Mouse (Mus musculus): ENCODE results near the gene Tecpr2.
A peak's percentile ranks its signal among the peaks of the same experiment; 100 is the strongest.

Gene Tecpr2

GRCm38 (mm10) chr12:110864008-110864407 lies 25.1 kb upstream of the Tecpr2 start:
- no peak for DNase-seq (ENCODE audit: low spot score)

DNA sequence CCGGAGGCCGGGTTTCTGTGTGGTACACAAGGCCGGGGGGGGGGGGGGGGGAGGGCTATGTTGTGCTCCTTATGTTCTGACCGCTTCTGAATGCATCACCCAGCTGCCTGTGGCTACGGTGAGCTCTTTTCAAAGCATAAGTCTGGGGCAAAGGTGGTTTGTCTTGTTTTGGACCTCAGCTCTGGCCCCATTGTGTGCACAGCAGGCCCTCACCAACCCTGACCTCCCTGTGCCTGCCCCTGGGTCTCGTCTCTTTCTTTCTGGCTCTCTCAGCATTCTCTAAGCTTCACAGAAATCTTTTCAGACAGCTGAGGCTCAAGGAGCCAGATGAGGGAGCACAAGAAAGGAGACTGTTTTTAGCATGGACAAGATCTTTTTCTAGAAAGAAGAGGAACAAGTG lies 23.5 kb upstream of the Tecpr2 start:
- DNase-seq (ENCODE audit: low spot score) = no peak

- DNase-seq (ENCODE audit: low spot score) = no peak
These were observed 23.1 kb upstream of the Tecpr2 start for GRCm38 (mm10) chr12:110865989-110866388.

DNA sequence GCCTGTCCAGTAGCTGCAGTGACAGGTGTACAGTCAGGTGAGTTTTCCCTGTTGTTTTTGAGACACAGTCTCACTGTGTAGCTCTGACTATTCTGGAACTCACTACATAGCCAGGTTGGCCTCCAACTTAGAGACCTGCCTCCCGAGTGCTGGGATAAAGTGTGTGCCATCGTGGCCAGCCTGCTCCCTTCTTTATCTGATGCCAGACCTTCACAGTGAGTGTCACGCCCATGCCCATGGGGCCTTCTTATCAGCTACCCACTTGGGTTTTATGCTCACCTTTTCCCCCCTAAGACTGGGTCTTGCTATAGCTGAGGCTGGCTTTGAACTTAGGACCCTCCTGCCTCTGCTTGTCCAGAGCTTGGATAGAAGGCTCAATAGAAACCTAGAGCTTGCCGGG lies 19.0 kb upstream of the Tecpr2 start:
- DNase-seq (ENCODE audit: low spot score) = no peak

DNA sequence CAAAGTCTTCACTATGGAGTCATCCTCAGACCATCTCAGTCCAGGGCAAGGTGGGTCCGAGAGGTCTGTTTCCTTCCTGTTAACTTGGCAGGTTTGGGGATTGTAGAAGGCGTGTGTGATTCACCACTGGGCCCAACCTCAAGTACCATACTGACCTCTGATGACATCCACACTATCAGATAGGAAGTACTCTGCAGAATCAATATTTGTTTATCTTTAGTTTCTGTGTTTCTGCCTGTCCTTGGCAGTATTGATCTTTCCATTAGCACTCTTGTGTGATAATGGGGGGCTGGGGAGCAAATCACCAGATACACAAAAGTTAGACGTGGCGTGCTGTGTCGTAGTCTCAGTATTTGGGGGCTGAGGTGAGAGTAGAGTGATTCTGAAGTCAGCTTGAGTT lies 17.8 kb upstream of the Tecpr2 start:
- no peak for DNase-seq (ENCODE audit: low spot score)

- no peak for DNase-seq (ENCODE audit: low spot score)
These were observed 13.7 kb upstream of the Tecpr2 start for GRCm38 (mm10) chr12:110875351-110875750.

DNA sequence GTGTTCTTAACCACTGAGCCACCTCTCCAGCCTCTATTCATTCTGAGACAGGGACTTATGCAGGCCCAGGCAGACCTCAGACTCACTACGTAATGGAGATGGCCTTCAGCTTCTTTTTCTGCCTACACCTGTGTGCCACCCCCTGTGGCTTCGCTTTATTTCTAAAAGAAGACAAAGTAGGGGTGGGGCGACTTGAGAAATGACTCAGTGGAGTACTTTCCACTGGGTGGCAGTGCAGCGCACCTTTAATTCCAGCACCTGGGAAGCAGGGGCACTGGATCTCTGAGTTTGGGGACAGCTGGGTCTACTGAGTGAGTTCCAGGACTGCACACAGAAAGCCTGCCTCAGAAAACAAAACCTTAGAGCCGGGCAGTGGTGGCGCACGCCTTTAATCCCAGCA lies 6.8 kb upstream of the Tecpr2 start:
- no peak for DNase-seq (ENCODE audit: low spot score)

DNA sequence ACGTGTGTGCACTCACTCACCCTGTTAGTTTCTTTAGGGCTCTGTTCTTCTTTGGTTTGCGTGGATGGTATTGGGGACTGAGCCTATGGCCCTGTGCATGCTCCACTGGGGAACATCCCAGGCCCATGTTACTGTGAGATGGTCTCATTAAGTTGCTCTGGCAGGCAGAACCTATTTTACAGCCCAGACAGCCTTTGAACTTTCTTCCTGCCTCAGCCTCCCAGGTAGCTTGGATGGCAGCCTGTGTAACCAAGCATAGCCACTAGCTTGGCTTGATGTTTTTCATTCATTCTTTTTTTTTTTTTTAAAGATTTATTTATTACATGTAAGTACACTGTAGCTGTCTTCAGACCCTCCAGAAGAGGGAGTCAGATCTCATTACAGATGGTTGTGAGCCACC lies 3.8 kb upstream of the Tecpr2 start:
- DNase-seq (ENCODE audit: low spot score) = no peak

DNA sequence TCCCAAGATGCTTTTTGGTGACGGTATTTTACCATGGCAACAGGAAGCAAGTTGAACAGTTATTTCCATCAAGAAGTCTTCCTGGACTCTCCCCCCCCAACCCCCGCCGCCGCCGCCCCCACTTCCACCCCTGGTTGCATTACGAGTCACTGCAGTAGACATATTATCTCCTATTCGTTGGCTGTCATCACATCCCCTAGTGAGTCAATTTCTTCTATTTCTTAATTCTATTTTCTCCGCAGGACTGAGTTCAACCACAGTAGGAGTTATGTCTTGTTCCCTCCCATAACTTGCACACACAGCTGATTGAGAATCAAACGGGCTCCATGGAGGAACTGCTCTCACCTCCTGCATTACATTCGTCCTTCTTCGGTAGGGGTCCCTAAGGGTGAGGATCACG lies 958 bp upstream of the Tecpr2 start:
- DNase-seq (ENCODE audit: low spot score) = no peak

DNA sequence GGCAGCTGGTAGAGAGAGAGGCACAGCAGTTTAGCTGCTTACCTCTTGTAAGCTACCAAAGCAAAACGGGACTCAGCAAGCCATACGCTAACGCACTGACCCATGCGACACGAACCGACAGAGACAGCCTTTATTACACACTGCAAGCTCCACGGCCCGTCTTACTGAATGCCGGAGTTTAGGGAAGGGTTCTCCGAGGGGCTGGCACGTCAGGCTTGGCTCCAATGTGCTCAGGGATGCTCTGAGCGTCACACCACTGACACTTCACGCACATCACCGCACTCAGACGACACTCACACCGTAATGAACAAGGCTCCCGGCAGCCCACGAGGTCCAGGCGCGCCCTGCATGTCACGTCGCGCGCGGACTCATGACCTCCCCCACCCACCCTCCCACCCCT lies 458 bp upstream of the Tecpr2 start:
- no peak for DNase-seq (ENCODE audit: low spot score)

DNA sequence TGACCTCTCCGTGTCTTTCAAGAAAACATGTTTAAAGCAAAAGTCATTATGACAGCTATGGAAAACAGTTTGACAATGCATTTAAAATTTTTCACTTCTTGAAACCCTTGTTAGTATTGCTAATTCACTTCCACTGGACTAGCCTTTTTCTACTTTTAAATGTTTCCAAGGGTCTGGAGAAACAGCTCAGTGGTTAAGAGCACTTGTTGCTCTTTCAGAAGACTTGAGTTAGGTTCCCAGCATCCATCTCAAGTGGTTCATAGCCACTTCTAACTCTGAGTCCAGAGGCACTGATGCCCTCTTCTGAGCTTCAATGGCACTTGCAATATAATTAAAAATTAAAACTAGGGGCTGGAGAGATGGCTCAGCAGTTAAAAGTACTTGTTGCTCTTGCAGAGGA lies 2.8 kb downstream of the Tecpr2 start:
- no peak for DNase-seq (ENCODE audit: low spot score)

DNA sequence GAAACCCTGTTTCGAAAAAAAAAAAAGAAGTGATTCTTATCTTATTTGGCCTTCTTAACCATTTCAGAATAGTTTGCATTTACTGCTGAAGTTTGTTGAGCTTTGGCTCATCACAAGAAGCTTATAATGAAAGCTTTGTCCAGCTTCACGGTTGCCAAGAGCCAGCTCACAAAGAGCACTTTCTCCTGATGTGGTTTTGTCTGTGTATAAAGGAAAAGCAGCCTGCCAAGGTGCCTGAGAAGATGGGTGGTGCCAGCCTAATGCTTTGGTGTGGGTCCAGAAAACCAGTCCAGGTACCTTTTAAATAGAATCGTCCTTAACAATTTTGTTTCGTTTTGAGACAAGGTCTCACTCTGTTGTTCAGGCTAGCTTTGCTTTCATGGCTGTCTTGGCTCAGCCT lies 13.0 kb downstream of the Tecpr2 start:
- no peak for DNase-seq (ENCODE audit: low spot score)

DNA sequence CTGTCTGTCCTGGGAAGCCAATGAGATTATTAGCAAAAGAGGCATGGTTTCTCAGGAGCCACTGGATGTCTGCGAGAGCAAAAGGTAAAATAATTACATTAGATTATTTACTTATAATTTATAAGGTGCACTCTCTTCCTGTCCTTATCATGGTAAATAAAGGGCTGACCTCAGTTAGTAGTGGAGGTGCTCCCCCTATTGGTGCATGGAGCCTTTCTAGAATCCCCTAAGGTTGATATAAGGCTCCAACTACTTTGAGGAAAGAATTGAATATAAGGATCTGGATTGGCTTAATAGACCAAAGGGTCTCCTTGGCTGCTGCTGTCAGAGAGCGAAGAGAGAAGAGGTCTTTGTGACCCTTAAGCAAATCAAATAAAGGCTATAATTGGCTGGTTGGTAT lies 14.5 kb downstream of the Tecpr2 start:
- DNase-seq (ENCODE audit: low spot score) = no peak

GRCm38 (mm10) chr12:110907845-110908244 lies 18.8 kb downstream of the Tecpr2 start:
- DNase-seq (ENCODE audit: low spot score) = no peak

GRCm38 (mm10) chr12:110909962-110910361 lies 20.9 kb downstream of the Tecpr2 start:
- no peak for DNase-seq (ENCODE audit: low spot score)

DNA sequence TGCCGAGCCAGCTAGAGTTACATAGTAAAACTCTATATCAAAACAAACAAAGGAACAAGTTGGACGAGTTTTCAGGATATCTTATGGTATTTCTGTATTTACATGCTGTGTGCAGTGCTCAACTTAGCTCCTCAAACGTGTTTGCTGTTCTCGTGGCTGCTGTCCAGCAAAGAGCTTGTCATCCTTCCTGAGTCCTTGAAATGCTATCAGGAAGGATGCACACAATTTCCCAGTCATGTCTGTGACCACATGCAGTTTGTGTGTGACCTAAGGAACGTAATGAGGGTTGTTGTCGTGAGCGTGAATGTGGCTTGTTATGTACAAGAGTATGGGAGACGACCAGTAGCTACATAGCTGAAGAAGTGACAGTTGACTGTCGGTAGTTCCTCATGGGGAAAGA lies 26.7 kb downstream of the Tecpr2 start:
- DNase-seq (ENCODE audit: low spot score) = no peak

- no peak for DNase-seq (ENCODE audit: low spot score)
These were observed 31.2 kb downstream of the Tecpr2 start for GRCm38 (mm10) chr12:110920254-110920653.

- DNase-seq (ENCODE audit: low spot score) = no peak
These were observed 32.5 kb downstream of the Tecpr2 start for GRCm38 (mm10) chr12:110921572-110921971.

DNA sequence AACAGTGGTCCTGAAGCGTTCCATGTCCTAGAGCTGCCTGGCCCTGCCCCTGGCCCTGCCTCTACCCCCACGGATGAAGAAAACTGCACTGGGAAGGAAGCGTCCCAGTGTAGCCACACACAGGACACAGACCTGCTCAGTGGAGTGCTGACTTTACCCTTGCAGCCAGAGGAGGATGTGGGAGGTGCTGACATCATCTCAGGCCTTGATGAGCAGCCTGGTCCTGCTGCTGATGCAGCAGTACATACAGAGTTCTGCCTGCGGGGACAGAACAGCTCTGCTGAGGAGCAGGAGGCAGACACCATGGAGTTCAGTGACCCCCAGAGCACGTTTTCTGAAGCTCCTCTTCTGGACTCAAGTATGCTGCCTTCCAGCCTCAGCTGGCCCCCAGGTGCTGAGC lies 43.8 kb downstream of the Tecpr2 start:
- DNase-seq (ENCODE audit: low spot score) = no peak

DNA sequence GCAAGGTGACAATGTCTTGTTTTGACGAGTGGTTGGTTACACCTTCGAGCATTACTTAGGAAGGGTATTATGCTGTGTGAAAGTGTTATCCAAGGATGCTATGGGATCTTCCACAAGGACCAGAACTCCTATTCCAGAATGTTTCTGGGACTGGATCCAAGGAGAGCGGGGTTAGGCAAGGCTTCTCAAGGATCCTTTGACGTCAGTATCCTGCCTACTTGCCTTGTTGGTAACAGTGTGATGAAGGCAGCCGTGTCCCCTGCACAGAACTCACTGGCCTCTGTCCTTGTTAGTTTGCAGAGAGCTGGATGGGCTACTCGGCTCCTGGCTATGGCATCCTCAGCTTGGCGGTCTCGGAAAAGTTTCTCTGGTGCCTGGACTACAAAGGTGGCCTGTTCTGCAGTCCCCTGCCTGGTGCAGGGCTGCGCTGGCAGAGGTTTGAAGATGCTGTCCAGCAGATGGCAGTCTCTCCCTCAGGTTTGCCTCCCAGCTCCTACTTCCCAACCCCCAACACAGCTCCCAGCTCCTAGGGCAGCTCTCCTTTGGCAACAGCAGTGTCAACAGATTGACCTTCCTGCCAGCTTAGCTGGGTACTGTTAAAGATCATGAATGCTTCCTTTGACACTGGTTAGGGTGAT lies 47.0 kb downstream of the Tecpr2 start:
- DNase-seq (ENCODE audit: low spot score) = peak; percentile 71

- no peak for DNase-seq (ENCODE audit: low spot score)
These were observed 48.4 kb downstream of the Tecpr2 start for GRCm38 (mm10) chr12:110937496-110937895.

- DNase-seq (ENCODE audit: low spot score) = no peak
These were observed 50.3 kb downstream of the Tecpr2 start for GRCm38 (mm10) chr12:110939385-110939784.

- DNase-seq (ENCODE audit: low spot score) = no peak
These were observed 51.8 kb downstream of the Tecpr2 start for GRCm38 (mm10) chr12:110940869-110941268.

GRCm38 (mm10) chr12:110946216-110946615 lies 57.2 kb downstream of the Tecpr2 start:
- DNase-seq (ENCODE audit: low spot score) = no peak

Data from ovary, postnatal 14 days (tissue).